Mouse (Mus musculus) CH12.LX (cell line): ENCODE measurements at regions not wholly inside any gene's neighbourhood (a gene's known extent, or its start where the extent isn't known, plus 50 kb on each side); places are given as distances from the start of the nearest gene placed in this dataset.

Experiments
- DNase-seq: peaks from one replicate; pipeline ENCODE4 v3.0.0-alpha.2; 2013; ENCODE audit errors: extremely low read depth
- H3K27ac ChIP-seq: 2 replicates; pipeline ENCODE4 v1.5.1; 2012; ENCODE audit warnings: low read depth, mild to moderate bottlenecking, control low read depth, moderate library complexity; ENCODE audit not compliant: insufficient read depth
- H3K27me3 ChIP-seq: replicated peaks from 2 replicates; pipeline ENCODE3; 2012; ENCODE audit warnings: inconsistent platforms
- H3K36me3 ChIP-seq, 2 experiments: replicated peaks in 1 of 2; 2 replicates each; pipeline versions ENCODE3 to v1.6.1; 2012; ENCODE audit warnings: inconsistent platforms in 1 of 2, low read length in 1 of 2, mild to moderate bottlenecking in 1 of 2, mixed read lengths in 1 of 2, moderate library complexity in 1 of 2; ENCODE audit not compliant: control insufficient read depth in 1 of 2, insufficient read depth in 1 of 2
- H3K4me1 ChIP-seq, 2 experiments: 2 replicates each; pipeline ENCODE4 v1.6.1; 2012; ENCODE audit warnings: inconsistent platforms in 1 of 2, moderate library complexity in 1 of 2; ENCODE audit not compliant: insufficient read depth in 2 of 2, control insufficient read depth in 1 of 2
- H3K4me2 ChIP-seq: 2 replicates; pipeline ENCODE4 v1.6.1; 2012; ENCODE audit warnings: low read depth, mild to moderate bottlenecking, control low read depth; ENCODE audit not compliant: poor library complexity, insufficient read depth, severe bottlenecking
- H3K4me3 ChIP-seq, 3 experiments: fragments of 150-350 bp in 1 of 3; sonication (generic) in 1 of 3; replicated peaks in 1 of 3; 2 replicates each; pipeline versions ENCODE3 to v1.5.1; 2011 to 2012; ENCODE audit warnings: low read depth in 2 of 3, low read length in 2 of 3, mild to moderate bottlenecking in 2 of 3, moderate library complexity in 2 of 3, control low read depth in 1 of 3, improper control_type of control experiment in 1 of 3, inconsistent platforms in 1 of 3, mixed read lengths in 1 of 3; ENCODE audit not compliant: poor library complexity in 1 of 3
- H3K79me2 ChIP-seq: replicated peaks from 2 replicates; pipeline ENCODE4 v1.6.1; 2012; ENCODE audit warnings: mild to moderate bottlenecking, moderate library complexity; ENCODE audit not compliant: control insufficient read depth, poor library complexity, insufficient read depth, severe bottlenecking; ENCODE audit errors: extremely low read depth
- H3K9ac ChIP-seq: 2 replicates; pipeline ENCODE4 v1.6.1; 2012; ENCODE audit warnings: low read depth, mild to moderate bottlenecking, control low read depth, moderate library complexity; ENCODE audit not compliant: insufficient read depth
- H3K9me3 ChIP-seq: replicated peaks from 2 replicates; pipeline ENCODE3; 2012; ENCODE audit warnings: low read length, inconsistent platforms, mixed read lengths
- CHD1 ChIP-seq: IDR thresholded peaks from 2 replicates; pipeline ENCODE4 v1.6.1; 2012; ENCODE audit warnings: low read depth, low read length, improper control_type of control experiment, inconsistent platforms
- CTCF ChIP-seq, 2 experiments: IDR thresholded peaks in 1 of 2; conservative IDR thresholded peaks in 1 of 2; 2 replicates each; pipeline ENCODE4 v1.5.1; 2011 to 2012; ENCODE audit warnings: low read depth in 2 of 2, low read length in 2 of 2, improper control_type of control experiment in 1 of 2, inconsistent platforms in 1 of 2, mild to moderate bottlenecking in 1 of 2, moderate library complexity in 1 of 2
- EP300 ChIP-seq: IDR thresholded peaks from 2 replicates; pipeline ENCODE4 v1.6.1; 2011; ENCODE audit warnings: low read length, improper control_type of control experiment
- GABPA ChIP-seq: IDR thresholded peaks from 2 replicates; pipeline ENCODE4 v1.6.1; 2012; ENCODE audit warnings: low read depth, low read length, improper control_type of control experiment, inconsistent platforms; ENCODE audit not compliant: insufficient replicate concordance
- HCFC1 ChIP-seq: IDR thresholded peaks from 2 replicates; pipeline ENCODE4 v1.6.1; 2012; ENCODE audit warnings: low read depth, mild to moderate bottlenecking, inconsistent platforms, low read length, improper control_type of control experiment
- KAT2A ChIP-seq: IDR thresholded peaks from 2 replicates; pipeline ENCODE4 v1.6.1; 2012; ENCODE audit warnings: low read length, improper control_type of control experiment, inconsistent platforms; ENCODE audit not compliant: insufficient replicate concordance
- MXI1 ChIP-seq: IDR thresholded peaks from 2 replicates; pipeline ENCODE4 v1.6.1; 2011; ENCODE audit warnings: mild to moderate bottlenecking, low read depth, low read length, improper control_type of control experiment
- NRF1 ChIP-seq: IDR thresholded peaks from 2 replicates; pipeline ENCODE4 v1.6.1; 2014; ENCODE audit warnings: low read depth, mild to moderate bottlenecking, inconsistent platforms, low read length, improper control_type of control experiment, moderate library complexity
- POLR2AphosphoS2 ChIP-seq: IDR thresholded peaks from 2 replicates; pipeline ENCODE4 v1.6.1; 2011; ENCODE audit warnings: low read depth, low read length, improper control_type of control experiment
- RCOR1 ChIP-seq: conservative IDR thresholded peaks from 2 replicates; pipeline ENCODE4 v1.6.1; 2012; ENCODE audit warnings: low read depth, mild to moderate bottlenecking, inconsistent platforms, low read length, improper control_type of control experiment
- SMC3 ChIP-seq: IDR thresholded peaks from 2 replicates; pipeline ENCODE4 v1.6.1; 2011; ENCODE audit warnings: low read depth, low read length, improper control_type of control experiment
- TBP ChIP-seq: conservative IDR thresholded peaks from 2 replicates; pipeline ENCODE4 v1.6.1; 2011; ENCODE audit warnings: low read depth, low read length, improper control_type of control experiment
- UBTF ChIP-seq: IDR thresholded peaks from 2 replicates; pipeline ENCODE4 v1.6.1; 2012; ENCODE audit warnings: low read depth, mild to moderate bottlenecking, inconsistent platforms, low read length, improper control_type of control experiment, moderate library complexity
- ZMIZ1 ChIP-seq: IDR thresholded peaks from 2 replicates; pipeline ENCODE4 v1.6.1; 2012; ENCODE audit warnings: low read depth, mild to moderate bottlenecking, inconsistent platforms, low read length, improper control_type of control experiment
- ZNF384 ChIP-seq: IDR thresholded peaks from 2 replicates; pipeline ENCODE4 v1.6.1; 2012; ENCODE audit warnings: low read depth, low read length, improper control_type of control experiment, inconsistent platforms
- dilution Hi-C: fragments of 300-500 bp; cut with MboI; formaldehyde crosslinking; loops from 2 replicates; pipeline ENCODE4 v1.14.3; 2020; ENCODE audit warnings: low sequenced_read_pairs; ENCODE audit not compliant: extremely low pct_unique_long_range_greater_than_20kb, extremely low pct_ligation_motif_present
- in situ Hi-C: fragments of 300-500 bp; cut with MboI; formaldehyde crosslinking; loops from 3 replicates; pipeline ENCODE4 v1.14.3; 2019; ENCODE audit warnings: low sequenced_read_pairs, low pct_ligation_motif_present, low pct_unique_long_range_greater_than_20kb, mixed read lengths

DNA sequence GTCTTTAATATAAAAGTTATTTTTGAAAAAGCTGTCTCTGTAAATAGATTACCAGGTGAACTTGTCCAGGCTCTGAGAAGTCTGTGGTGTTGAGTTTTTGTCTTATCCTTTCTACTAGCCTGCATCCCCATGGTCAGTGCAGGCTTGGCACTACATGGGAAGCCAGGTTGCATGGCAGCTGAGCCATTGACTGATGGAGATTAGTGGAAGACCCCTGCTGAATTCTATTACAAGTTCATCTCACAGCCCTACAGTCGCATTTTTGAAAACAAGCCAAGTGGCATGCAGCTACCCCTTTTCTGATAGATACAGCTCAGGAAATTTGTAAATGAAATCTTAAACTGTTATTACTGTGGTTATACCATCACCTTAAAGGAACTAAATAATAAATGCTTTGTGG, 101.2 kb upstream of the Fam184a start:
- in situ Hi-C loops = loop anchor here (25.0 kb wide), 1 partner anchor 410 kb away; no protein-coding TSS in a partner anchor
- Histone ChIP-seq H3K4me1 (peaks cover 0 to 10% of the 10 kb centered on the region in 2 experiments; a peak in 2 of 4 replicates), H3K9me3 (no peaks in the 10 kb centered on the region), H3K4me3 (no peak overlapping the region), H3K79me2 (no peaks in the 10 kb centered on the region), H3K27ac (no peak overlapping the region), H3K9ac (no peak overlapping the region), H3K36me3 (no peaks in the 10 kb centered on the region), H3K27me3 (no peaks in the 10 kb centered on the region), H3K4me2 (no peak overlapping the region)
- dilution Hi-C loops = no loop called here
- no peak for TF ChIP-seq CHD1
- no peak for TF ChIP-seq ZNF384
- TF ChIP-seq GABPA = no peak
- no peak for TF ChIP-seq EP300
- TF ChIP-seq UBTF = no peak
- no peak for TF ChIP-seq ZMIZ1
- DNase-seq = no peak

GRCm38 (mm10) chr10:53850568-53850967, 99.6 kb upstream of the Fam184a start:
- no peaks in the 10 kb centered on the region for H3K27me3 ChIP-seq
- H3K4me3 ChIP-seq = no peak overlapping the region
- H3K27ac ChIP-seq = no peak overlapping the region
- H3K79me2 ChIP-seq = no peaks in the 10 kb centered on the region
- no peak overlapping the region for H3K4me2 ChIP-seq
- DNase-seq = no peak
- no peaks in the 10 kb centered on the region for H3K9me3 ChIP-seq
- peaks cover 0 to 10% of the 10 kb centered on the region in 2 experiments; a peak in 2 of 4 replicates for H3K4me1 ChIP-seq
- dilution Hi-C loops = no loop called here
- TF ChIP-seq TBP (no peak), GABPA (no peak), POLR2AphosphoS2 (no peak), HCFC1 (no peak), RCOR1 (no peak), MXI1 (no peak), NRF1 (no peak), UBTF (no peak), SMC3 (no peak), CTCF (conservative IDR thresholded peaks at IDR 0.05 in 1 of 2, IDR thresholded peaks at IDR 0.05 in 1 of 2; ENCODE audit: low read depth in 2 of 2, low read length in 2 of 2) (no peak)
- H3K9ac ChIP-seq = no peak overlapping the region
- no peaks in the 10 kb centered on the region for H3K36me3 ChIP-seq
- in situ Hi-C loops = loop anchor here (25.0 kb wide), 1 partner anchor 412 kb away; no protein-coding TSS in a partner anchor

GRCm38 (mm10) chr10:53813244-53813620, 62.3 kb upstream of the Fam184a start:
- dilution Hi-C loops = no loop called here
- H3K27me3 ChIP-seq = no peaks in the 10 kb centered on the region
- in situ Hi-C loops = no loop called here
- no peak overlapping the region for H3K9ac ChIP-seq
- H3K9me3 ChIP-seq = no peaks in the 10 kb centered on the region
- no peaks in the 10 kb centered on the region for H3K36me3 ChIP-seq
- no peak overlapping the region for H3K4me3 ChIP-seq
- H3K79me2 ChIP-seq = no peaks in the 10 kb centered on the region
- no peak overlapping the region for H3K4me2 ChIP-seq
- H3K4me1 ChIP-seq = peaks cover 0 to 13% of the 10 kb centered on the region in 2 experiments; a peak in 2 of 4 replicates
- DNase-seq = peak; percentile 34
- TF ChIP-seq EP300 (0 out of 2 replicates have a peak, but pooled peaks have one; percentile 39), KAT2A (no peak)
- H3K27ac ChIP-seq = no peak overlapping the region
